Mouse (Mus musculus): Measurements from ENCODE around the gene Trim13. TPM values are rescaled to one million over a fixed set of nuclear protein-coding genes. Genes with fewer than 3 reads are reported as not detected.
A peak's percentile ranks its signal among the peaks of the same experiment; 100 is the strongest.
"Not testable (repeated sequence)": the region's sequence is repeated elsewhere in the genome, so short reads cannot be mapped to it uniquely, and the experiment has no call there.

Trim13 gene
- 26.3 and 28.7 TPM in 2 replicates for polyA plus RNA-seq (2016; fragmentation: Nextera tagmentation; extraction: Ambion mirVana)

- Histone ChIP-seq H3K9ac (replicated peaks) (no peak within 1 kb of the TSS), H3K27me3 (no peaks in the 10 kb centered on the region), H3K9me3 (no peaks in the 10 kb centered on the region), H3K4me2 (peak within 1 kb of the TSS; percentile 56), H3K27ac (no peak within 1 kb of the TSS), H3K4me3 (replicated peaks) (peak within 1 kb of the TSS; percentile 78), H3K4me1 (replicated peaks) (peaks cover 12% of the 10 kb centered on the region), H3K36me3 (peaks cover 3% of the 10 kb centered on the region)
- no peak for ATAC-seq (ENCODE audit: insufficient number of reproducible peaks, insufficient read depth, low FRiP score, low TSS enrichment, low read depth)
- whole genome bisulfite sequencing, result 43% methylated on average over 5 of the region's 5 CpGs
These were observed at the start of gene Trim13 for GRCm38 (mm10) chr14:61597968-61598367. TSS of gene Trim13 (plus strand) at chr14:61598247.

DNA sequence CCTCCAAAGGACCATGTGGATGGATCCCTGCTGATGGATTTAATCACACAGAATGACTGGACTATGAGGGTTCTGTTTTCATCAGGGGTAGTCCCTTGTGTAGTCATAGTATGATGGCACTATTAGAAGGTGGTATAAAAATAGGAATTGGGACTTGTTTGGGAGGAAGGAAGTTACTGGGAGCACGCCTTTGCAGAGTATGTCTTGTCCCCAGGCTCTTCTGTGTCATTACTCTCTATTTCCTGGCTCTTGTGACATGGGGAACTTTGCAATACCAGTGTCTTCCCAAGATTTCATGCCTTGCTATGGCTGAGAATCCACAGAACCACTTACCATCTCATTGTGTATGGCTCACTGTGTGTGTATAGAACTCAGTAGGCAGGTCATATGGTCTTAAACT, 49.4 kb upstream of the Trim13 start:
- no peak overlapping the region for H3K4me3 ChIP-seq (replicated peaks)
- no peak overlapping the region for H3K9ac ChIP-seq (replicated peaks)
- H3K9me3 ChIP-seq, result no peaks in the 10 kb centered on the region
- no peaks in the 10 kb centered on the region for H3K4me1 ChIP-seq (replicated peaks)
- H3K36me3 ChIP-seq, result peaks cover 24% of the 10 kb centered on the region
- no peak for ATAC-seq (ENCODE audit: insufficient number of reproducible peaks, insufficient read depth, low FRiP score, low TSS enrichment, low read depth)
- WGBS, result 96% methylated on average over 1 of the region's 1 CpGs
- no peak overlapping the region for H3K27ac ChIP-seq
- H3K27me3 ChIP-seq, result no peaks in the 10 kb centered on the region
- no peak overlapping the region for H3K4me2 ChIP-seq

- H3K27ac ChIP-seq, result peak overlapping the region; percentile 85
- no peaks in the 10 kb centered on the region for H3K9me3 ChIP-seq
- ATAC-seq (ENCODE audit: insufficient number of reproducible peaks, insufficient read depth, low FRiP score, low TSS enrichment, low read depth), result no peak
- H3K4me3 ChIP-seq (replicated peaks), result peak overlapping the region; percentile 69
- 9% methylated on average over 6 of the region's 6 CpGs for WGBS
- no peaks in the 10 kb centered on the region for H3K36me3 ChIP-seq
- peak overlapping the region; percentile 88 for H3K4me2 ChIP-seq
- H3K4me1 ChIP-seq (replicated peaks), result 0 out of 2 replicates have a peak, but pooled peaks cover 3% of the 10 kb centered on the region
- peaks cover 5% of the 10 kb centered on the region; the same call in 1 of the 2 replicates for H3K27me3 ChIP-seq
- H3K9ac ChIP-seq (replicated peaks), result peak overlapping the region; percentile 78
These were observed 42.1 kb upstream of the Trim13 start for GRCm38 (mm10) chr14:61555931-61556288.

GRCm38 (mm10) chr14:61556289-61557147, 41.5 kb upstream of the Trim13 start, which contains the start of gene Spryd7:
TSS of gene Spryd7 (minus strand) at chr14:61556886.
- no peaks in the 10 kb centered on the region for H3K36me3 ChIP-seq
- no peaks in the 10 kb centered on the region for H3K9me3 ChIP-seq
- peak; percentile 98 for ATAC-seq (ENCODE audit: insufficient number of reproducible peaks, insufficient read depth, low FRiP score, low TSS enrichment, low read depth)
- WGBS, result under 1% methylated on average over 66 of the region's 72 CpGs
- peak within 1 kb of the TSS; percentile 69 for H3K4me3 ChIP-seq (replicated peaks)
- 0 out of 2 replicates have a peak, but pooled peaks cover 3% of the 10 kb centered on the region for H3K4me1 ChIP-seq (replicated peaks)
- H3K4me2 ChIP-seq, result peak within 1 kb of the TSS; percentile 88
- H3K27ac ChIP-seq, result peak within 1 kb of the TSS; percentile 85
- peak within 1 kb of the TSS; percentile 78 for H3K9ac ChIP-seq (replicated peaks)
- H3K27me3 ChIP-seq, result peaks cover 5% of the 10 kb centered on the region; the same call in 1 of the 2 replicates

GRCm38 (mm10) chr14:61558901-61559300, 39.1 kb upstream of the Trim13 start:
- 0 out of 2 replicates have a peak, but pooled peaks cover 3% of the 10 kb centered on the region for H3K4me1 ChIP-seq (replicated peaks)
- H3K36me3 ChIP-seq, result no peaks in the 10 kb centered on the region
- no peak overlapping the region for H3K9ac ChIP-seq (replicated peaks)
- no peak overlapping the region for H3K4me3 ChIP-seq (replicated peaks)
- H3K9me3 ChIP-seq, result no peaks in the 10 kb centered on the region
- ATAC-seq (ENCODE audit: insufficient number of reproducible peaks, insufficient read depth, low FRiP score, low TSS enrichment, low read depth), result no peak
- peaks cover 5% of the 10 kb centered on the region; the same call in 1 of the 2 replicates for H3K27me3 ChIP-seq
- no peak overlapping the region for H3K27ac ChIP-seq
- 83% methylated on average over 6 of the region's 6 CpGs for WGBS
- H3K4me2 ChIP-seq, result no peak overlapping the region

DNA sequence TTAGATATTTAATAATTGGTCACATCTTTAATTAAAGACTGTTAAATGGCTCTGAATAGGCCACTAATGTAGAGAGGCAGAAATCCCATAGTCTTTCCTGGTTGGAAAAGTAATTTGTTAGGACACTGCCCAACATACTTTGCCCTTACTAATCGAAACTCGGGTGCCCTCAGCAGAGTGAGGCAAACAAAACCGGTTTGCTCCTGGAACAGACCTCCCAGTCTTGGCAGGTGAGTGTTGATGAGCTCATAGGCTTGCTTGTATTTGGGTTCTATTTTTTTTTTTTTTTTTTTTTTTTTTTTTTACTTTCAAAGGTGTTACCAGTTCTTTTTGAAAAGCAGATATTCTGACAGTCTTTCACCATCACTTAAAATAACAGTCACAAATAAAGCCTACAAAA, 38.2 kb upstream of the Trim13 start:
- 0 out of 2 replicates have a peak, but pooled peaks cover 3% of the 10 kb centered on the region for H3K4me1 ChIP-seq (replicated peaks)
- H3K9me3 ChIP-seq, result no peaks in the 10 kb centered on the region
- no peak overlapping the region for H3K27ac ChIP-seq
- H3K36me3 ChIP-seq, result no peaks in the 10 kb centered on the region
- 66% methylated on average over 3 of the region's 3 CpGs for WGBS
- H3K4me2 ChIP-seq, result no peak overlapping the region
- H3K27me3 ChIP-seq, result peaks cover 5% of the 10 kb centered on the region; the same call in 1 of the 2 replicates
- H3K4me3 ChIP-seq (replicated peaks), result no peak overlapping the region
- ATAC-seq (ENCODE audit: insufficient number of reproducible peaks, insufficient read depth, low FRiP score, low TSS enrichment, low read depth), result no peak
- no peak overlapping the region for H3K9ac ChIP-seq (replicated peaks)

DNA sequence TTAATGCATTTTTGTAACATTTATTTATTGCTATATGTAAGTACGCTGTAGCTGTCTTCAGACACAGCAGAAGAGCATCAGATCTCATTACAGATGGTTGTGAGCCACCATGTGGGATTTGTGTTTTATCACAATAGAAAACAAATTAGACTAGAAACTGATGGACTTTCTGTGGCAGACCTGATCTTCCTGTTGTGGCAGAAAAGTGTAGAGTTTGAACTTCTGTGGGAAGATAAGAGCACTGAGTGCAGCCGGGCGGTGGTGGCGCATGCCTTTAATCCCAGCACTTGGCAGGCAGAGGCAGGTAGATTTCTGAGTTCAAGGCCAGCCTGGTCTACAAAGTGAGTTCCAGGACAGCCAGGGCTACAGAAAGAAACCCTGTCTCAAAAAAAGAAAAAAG, 31.8 kb upstream of the Trim13 start:
- not testable (repeated sequence) for H3K27me3 ChIP-seq; H3K4me3 ChIP-seq (replicated peaks); H3K9ac ChIP-seq (replicated peaks); H3K36me3 ChIP-seq; H3K9me3 ChIP-seq; H3K4me2 ChIP-seq; H3K4me1 ChIP-seq (replicated peaks); H3K27ac ChIP-seq; ATAC-seq (ENCODE audit: insufficient number of reproducible peaks, insufficient read depth, low FRiP score, low TSS enrichment, low read depth)
- WGBS, result 92% methylated on average over 4 of the region's 4 CpGs

DNA sequence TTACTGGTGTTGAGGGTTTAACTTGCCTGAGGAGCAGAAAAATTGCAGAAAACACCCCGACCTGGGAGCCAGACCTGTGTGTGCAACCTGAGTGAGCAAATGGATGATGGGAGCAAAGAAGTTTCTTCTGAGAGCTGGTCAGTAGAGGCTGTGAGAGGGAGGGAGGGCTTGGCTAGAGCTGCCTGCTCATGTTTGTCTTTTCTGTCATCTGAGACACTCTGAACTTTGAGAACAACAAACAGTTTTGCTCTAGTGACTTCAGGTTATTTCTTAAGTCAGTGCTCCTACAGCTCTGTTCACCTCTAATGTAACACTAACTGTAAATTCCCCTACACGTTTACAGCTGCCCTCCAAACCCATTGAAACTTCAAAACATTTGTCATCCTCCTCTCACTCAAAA, 28.7 kb upstream of the Trim13 start:
- Histone ChIP-seq H3K4me1 (replicated peaks) (no peaks in the 10 kb centered on the region), H3K4me3 (replicated peaks) (no peak overlapping the region), H3K36me3 (no peaks in the 10 kb centered on the region), H3K27me3 (no peaks in the 10 kb centered on the region), H3K9ac (replicated peaks) (no peak overlapping the region), H3K27ac (no peak overlapping the region), H3K9me3 (no peaks in the 10 kb centered on the region), H3K4me2 (no peak overlapping the region)
- no peak for ATAC-seq (ENCODE audit: insufficient number of reproducible peaks, insufficient read depth, low FRiP score, low TSS enrichment, low read depth)
- WGBS, result 60% methylated on average over 2 of the region's 2 CpGs

DNA sequence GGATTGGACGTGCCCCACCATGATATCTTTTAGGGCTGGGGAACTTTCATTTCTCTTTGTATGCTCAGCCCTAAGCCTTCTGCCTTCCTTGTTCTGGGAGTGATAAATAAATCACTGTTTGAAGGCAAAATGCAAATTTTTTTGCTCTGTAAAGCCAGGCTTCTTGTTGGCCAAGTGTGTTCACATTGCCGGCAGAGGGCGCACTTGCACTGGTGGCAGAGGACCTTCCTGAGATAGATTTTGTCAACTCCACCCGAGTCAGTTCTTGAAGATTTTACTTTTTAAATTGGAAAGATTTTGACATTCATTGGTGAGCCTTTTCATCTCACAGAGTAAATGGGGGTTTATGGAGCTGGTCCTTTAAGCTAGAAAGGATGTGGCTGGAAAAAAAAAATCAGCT, 26.7 kb upstream of the Trim13 start:
- WGBS, result 14% methylated on average over 4 of the region's 4 CpGs
- Histone ChIP-seq H3K27me3 (no peaks in the 10 kb centered on the region), H3K4me2 (no peak overlapping the region), H3K9ac (replicated peaks) (no peak overlapping the region), H3K36me3 (no peaks in the 10 kb centered on the region), H3K27ac (no peak overlapping the region), H3K9me3 (no peaks in the 10 kb centered on the region), H3K4me1 (replicated peaks) (no peaks in the 10 kb centered on the region), H3K4me3 (replicated peaks) (no peak overlapping the region)
- no peak for ATAC-seq (ENCODE audit: insufficient number of reproducible peaks, insufficient read depth, low FRiP score, low TSS enrichment, low read depth)

DNA sequence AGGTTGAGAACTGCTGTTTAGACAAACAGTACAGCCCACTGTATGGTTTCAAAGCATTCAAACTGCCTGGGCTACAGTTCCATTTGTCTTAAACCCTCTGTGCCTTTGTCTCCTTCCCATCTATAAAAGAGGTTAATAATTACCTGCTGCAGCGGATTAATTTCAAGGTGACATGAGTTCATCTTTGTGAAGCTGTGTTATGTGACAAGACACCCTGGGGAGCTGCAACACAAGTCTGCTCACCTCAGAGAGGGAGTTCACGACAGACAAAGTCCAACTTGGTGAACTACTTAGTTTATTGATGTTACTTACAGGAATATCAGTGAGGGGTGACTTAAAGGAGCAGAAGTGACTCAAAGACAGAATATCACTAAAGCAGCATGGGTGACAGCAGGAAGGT, 25.9 kb upstream of the Trim13 start:
- Histone ChIP-seq H3K36me3 (no peaks in the 10 kb centered on the region), H3K27ac (no peak overlapping the region), H3K9me3 (no peaks in the 10 kb centered on the region), H3K4me2 (no peak overlapping the region), H3K4me1 (replicated peaks) (no peaks in the 10 kb centered on the region), H3K4me3 (replicated peaks) (no peak overlapping the region), H3K27me3 (no peaks in the 10 kb centered on the region), H3K9ac (replicated peaks) (no peak overlapping the region)
- WGBS, result 78% methylated on average over 2 of the region's 2 CpGs
- no peak for ATAC-seq (ENCODE audit: insufficient number of reproducible peaks, insufficient read depth, low FRiP score, low TSS enrichment, low read depth)

DNA sequence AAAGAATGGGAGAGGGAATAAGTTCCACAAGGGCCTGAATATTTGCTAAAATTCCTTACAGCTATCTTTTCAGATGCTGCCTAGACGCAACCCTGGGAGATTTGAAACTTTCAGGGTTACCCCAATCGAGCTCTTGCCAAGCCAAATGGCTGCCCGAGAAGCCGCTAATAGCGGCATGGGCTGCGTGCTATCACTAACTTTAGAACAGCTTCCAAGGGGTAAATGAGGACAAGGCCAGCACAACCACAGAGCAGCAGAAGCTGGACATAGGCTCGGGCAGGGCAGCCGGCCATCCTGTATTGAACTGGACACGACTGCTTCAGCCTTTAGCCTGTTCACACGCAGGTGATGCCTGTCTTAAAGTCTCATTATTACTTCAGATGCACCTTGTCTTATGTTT, 23.0 kb upstream of the Trim13 start:
- ATAC-seq (ENCODE audit: insufficient number of reproducible peaks, insufficient read depth, low FRiP score, low TSS enrichment, low read depth), result no peak
- 89% methylated on average over 10 of the region's 10 CpGs for WGBS
- no peaks in the 10 kb centered on the region for H3K4me1 ChIP-seq (replicated peaks)
- H3K4me3 ChIP-seq (replicated peaks), result no peak overlapping the region
- no peak overlapping the region for H3K9ac ChIP-seq (replicated peaks)
- no peak overlapping the region for H3K27ac ChIP-seq
- H3K9me3 ChIP-seq, result no peaks in the 10 kb centered on the region
- no peaks in the 10 kb centered on the region for H3K27me3 ChIP-seq
- no peak overlapping the region for H3K4me2 ChIP-seq
- no peaks in the 10 kb centered on the region for H3K36me3 ChIP-seq
